Mouse (Mus musculus): ENCODE data around the gene Lzts2. TPM values are rescaled to one million over a fixed set of nuclear protein-coding genes. Genes with fewer than 3 reads are reported as not detected.

Gene Lzts2
- total and polyA plus RNA-seq, 2 experiments from 2014 or later, result 15.0 to 29.3 TPM

DNA sequence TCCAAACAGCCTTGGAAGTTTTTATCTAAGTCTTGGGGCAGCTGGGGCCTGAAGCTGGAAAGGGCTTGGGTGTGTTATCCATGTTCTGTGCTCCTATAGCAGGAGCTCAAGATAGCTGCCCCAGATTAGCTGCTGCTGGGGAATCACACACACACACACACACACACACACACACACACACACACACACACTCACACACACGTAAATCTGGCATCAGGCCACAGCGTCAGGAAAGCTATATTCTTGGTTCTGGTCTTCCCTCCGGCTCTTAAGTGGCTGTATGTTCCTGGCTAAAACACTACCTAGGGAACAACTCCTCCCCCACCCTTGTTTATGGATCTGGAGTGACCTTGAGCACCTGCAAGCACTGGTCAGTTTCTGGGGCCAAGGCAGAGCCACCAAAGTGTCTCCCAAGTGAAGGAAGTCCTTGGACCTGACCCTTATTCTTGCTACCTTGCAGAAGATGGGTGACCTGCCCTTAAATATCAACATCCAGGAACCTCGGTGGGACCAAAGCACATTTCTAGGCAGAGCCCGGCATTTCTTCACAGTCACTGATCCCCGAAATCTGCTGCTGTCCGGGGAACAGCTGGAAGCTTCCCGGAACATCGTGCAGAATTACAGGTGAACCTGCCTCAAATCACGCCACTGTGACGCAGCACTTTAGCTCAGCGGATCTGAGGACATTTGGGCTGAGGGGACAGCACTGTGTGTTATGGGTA lies 34.6 kb downstream of the Lzts2 start:
- Histone ChIP-seq H3K27ac (ENCODE audit: low read depth, low read length) (peak overlapping the region; percentile 96), H3K9ac (peak overlapping the region; percentile 61), H3K9me3 (ENCODE audit: low read length) (no peaks in the 10 kb centered on the region), H3K27me3 (ENCODE audit: insufficient read depth, low read length) (no peaks in the 10 kb centered on the region), H3K4me1 (ENCODE audit: insufficient read depth) (peaks cover 15% of the 10 kb centered on the region), H3K4me2 (ENCODE audit: low read depth) (peak overlapping the region; percentile 85), H3K4me3 (ENCODE audit: low read depth, low read length) (peak overlapping the region; percentile 67), H3K36me3 (ENCODE audit: insufficient read depth) (peaks cover 32% of the 10 kb centered on the region)
- no peak for TF ChIP-seq CTCF (IDR thresholded peaks at IDR 0.05; ENCODE audit: low read depth)
- 76% methylated on average over 12 of the region's 12 CpGs for WGBS
- no peak for ATAC-seq
- no peak for DNase-seq

DNA sequence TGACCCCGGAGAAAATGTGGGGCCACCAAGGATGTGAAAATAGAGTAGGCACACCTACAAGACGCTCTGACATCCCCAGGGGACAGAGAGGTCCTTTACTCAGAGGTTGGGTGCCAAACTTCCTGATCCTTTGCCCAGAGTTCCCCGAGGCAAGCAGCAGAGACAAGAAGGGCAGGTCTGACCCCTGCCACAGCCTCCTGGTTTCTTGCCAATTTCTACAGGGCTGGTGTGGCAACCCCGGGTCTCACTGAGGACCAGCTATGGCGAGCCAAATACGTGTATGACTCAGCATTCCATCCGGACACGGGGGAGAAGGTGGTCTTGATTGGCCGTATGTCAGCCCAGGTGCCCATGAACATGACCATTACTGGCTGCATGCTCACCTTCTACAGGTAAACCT lies 35.3 kb downstream of the Lzts2 start:
- no peaks in the 10 kb centered on the region for H3K27me3 ChIP-seq (ENCODE audit: insufficient read depth, low read length)
- no peak overlapping the region; the same call in 1 of the 2 replicates for H3K9ac ChIP-seq
- peak overlapping the region; percentile 85 for H3K4me2 ChIP-seq (ENCODE audit: low read depth)
- H3K9me3 ChIP-seq (ENCODE audit: low read length), result no peaks in the 10 kb centered on the region
- peaks cover 40% of the 10 kb centered on the region for H3K36me3 ChIP-seq (ENCODE audit: insufficient read depth)
- 74% methylated on average over 9 of the region's 9 CpGs for WGBS
- H3K27ac ChIP-seq (ENCODE audit: low read depth, low read length), result no peak overlapping the region
- no peak for DNase-seq
- H3K4me3 ChIP-seq (ENCODE audit: low read depth, low read length), result no peak overlapping the region; the same call in 1 of the 2 replicates
- TF ChIP-seq CTCF (IDR thresholded peaks at IDR 0.05; ENCODE audit: low read depth), result no peak
- ATAC-seq, result no peak
- H3K4me1 ChIP-seq (ENCODE audit: insufficient read depth), result peaks cover 15% of the 10 kb centered on the region

DNA sequence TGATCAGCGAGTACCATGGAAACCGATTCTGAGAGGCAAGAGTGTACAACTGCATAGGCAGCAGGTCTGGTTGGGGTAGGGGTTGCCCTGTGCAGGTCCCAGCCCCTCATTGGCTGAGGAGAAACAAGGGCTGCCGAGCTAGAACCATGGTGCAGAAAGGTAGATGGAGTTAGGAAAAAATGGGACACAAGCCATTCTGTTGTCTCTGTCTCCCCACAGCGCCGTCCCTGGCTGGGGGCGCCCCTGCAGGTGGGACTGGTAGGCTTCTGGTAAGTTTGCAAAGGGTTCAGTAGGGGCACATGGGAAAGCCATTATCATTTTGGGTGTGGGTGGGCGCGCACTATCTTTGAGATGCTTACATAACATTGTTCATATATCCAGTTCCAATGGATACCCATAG lies 39.2 kb downstream of the Lzts2 start:
- no peak for DNase-seq
- WGBS, result 91% methylated on average over 8 of the region's 8 CpGs
- TF ChIP-seq CTCF (IDR thresholded peaks at IDR 0.05; ENCODE audit: low read depth), result no peak

DNA sequence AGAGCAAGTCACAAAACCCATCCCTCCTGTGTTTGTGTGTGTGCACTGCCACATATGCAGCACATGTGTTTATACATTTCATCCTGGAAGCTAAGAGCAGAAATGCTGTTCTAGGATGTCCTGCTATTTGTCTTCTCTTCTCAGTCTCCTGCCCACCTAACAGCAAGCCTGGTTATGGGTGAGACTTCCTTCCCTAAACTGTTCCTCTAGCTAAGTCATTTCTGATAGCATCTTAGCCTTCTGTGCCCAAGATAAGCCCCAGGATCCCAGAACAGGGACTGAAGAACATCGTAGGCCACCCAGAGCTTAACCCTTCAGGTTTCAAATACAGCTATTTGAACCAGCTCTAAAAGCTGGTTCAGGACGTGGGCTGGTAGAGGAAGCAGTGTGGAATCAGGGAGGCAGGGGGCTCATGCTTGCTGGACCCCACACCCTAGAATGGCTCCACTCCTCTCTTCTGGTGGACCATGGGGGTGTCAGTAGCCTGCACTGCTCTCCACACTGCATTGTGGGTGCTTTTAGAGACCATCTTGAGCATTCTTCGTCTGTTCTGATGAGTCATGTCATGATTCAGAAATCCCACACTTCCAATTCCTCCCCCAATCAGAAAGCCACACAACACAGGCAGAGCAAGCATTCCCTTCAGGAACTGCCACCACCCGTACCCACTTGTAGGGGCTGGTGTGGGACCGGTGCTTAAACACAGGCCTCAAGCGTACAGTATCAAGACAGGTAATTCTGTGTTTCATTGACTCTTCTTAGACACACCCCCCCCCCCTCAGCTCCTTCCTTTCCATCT lies 40.9 kb downstream of the Lzts2 start:
- Histone ChIP-seq H3K9me3 (ENCODE audit: low read length) (no peaks in the 10 kb centered on the region), H3K9ac (no peak overlapping the region), H3K27ac (ENCODE audit: low read depth, low read length) (no peak overlapping the region), H3K4me2 (ENCODE audit: low read depth) (no peak overlapping the region), H3K36me3 (ENCODE audit: insufficient read depth) (peaks cover 49% of the 10 kb centered on the region), H3K4me3 (ENCODE audit: low read depth, low read length) (no peak overlapping the region), H3K27me3 (ENCODE audit: insufficient read depth, low read length) (no peaks in the 10 kb centered on the region), H3K4me1 (ENCODE audit: insufficient read depth) (peaks cover 13% of the 10 kb centered on the region)
- ATAC-seq (no peak), DNase-seq (no peak)
- 84% methylated on average over 6 of the region's 6 CpGs for WGBS
- TF ChIP-seq CTCF (IDR thresholded peaks at IDR 0.05; ENCODE audit: low read depth), result no peak

More for the DNA sequence above, 39.2 kb downstream of the Lzts2 start:
- H3K4me2 ChIP-seq (ENCODE audit: low read depth), result no peak overlapping the region
- no peak for ATAC-seq
- peaks cover 16% of the 10 kb centered on the region for H3K4me1 ChIP-seq (ENCODE audit: insufficient read depth)
- H3K36me3 ChIP-seq (ENCODE audit: insufficient read depth), result peaks cover 49% of the 10 kb centered on the region
- no peaks in the 10 kb centered on the region for H3K27me3 ChIP-seq (ENCODE audit: insufficient read depth, low read length)
- H3K4me3 ChIP-seq (ENCODE audit: low read depth, low read length), result no peak overlapping the region
- no peak overlapping the region for H3K27ac ChIP-seq (ENCODE audit: low read depth, low read length)
- H3K9me3 ChIP-seq (ENCODE audit: low read length), result no peaks in the 10 kb centered on the region
- H3K9ac ChIP-seq, result no peak overlapping the region

DNA sequence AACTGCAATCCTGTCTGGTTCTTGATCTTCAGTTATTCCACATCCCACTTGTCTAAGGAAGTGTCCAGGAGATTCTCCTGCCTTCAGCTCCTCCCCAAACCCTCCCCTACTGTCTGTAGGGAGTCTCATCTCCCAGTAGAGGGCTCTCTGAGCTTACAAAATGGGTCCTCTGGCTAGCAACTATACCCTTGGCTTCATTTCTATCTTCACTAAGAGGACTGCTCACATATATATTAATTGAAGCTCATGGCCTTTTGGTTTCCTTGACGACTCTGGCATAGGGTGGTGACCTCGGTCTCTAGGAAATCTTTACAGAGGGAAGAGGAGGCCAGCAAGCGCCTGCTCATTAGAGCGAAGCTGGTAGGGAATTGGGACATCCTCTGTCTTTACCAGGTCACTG lies 42.1 kb downstream of the Lzts2 start:
- ATAC-seq (no peak), DNase-seq (peak; percentile 71)
- WGBS, result 37% methylated on average over 4 of the region's 4 CpGs
- peaks cover 13% of the 10 kb centered on the region for H3K4me1 ChIP-seq (ENCODE audit: insufficient read depth)
- peaks cover 41% of the 10 kb centered on the region for H3K36me3 ChIP-seq (ENCODE audit: insufficient read depth)
- TF ChIP-seq CTCF (IDR thresholded peaks at IDR 0.05; ENCODE audit: low read depth), result peak; percentile 71
- H3K4me2 ChIP-seq (ENCODE audit: low read depth), result no peak overlapping the region
- H3K4me3 ChIP-seq (ENCODE audit: low read depth, low read length), result no peak overlapping the region
- H3K9me3 ChIP-seq (ENCODE audit: low read length), result no peaks in the 10 kb centered on the region
- H3K27me3 ChIP-seq (ENCODE audit: insufficient read depth, low read length), result no peaks in the 10 kb centered on the region
- no peak overlapping the region for H3K9ac ChIP-seq
- 0 out of 2 replicates have a peak overlapping the region, but pooled peaks have one; percentile 9 for H3K27ac ChIP-seq (ENCODE audit: low read depth, low read length)

DNA sequence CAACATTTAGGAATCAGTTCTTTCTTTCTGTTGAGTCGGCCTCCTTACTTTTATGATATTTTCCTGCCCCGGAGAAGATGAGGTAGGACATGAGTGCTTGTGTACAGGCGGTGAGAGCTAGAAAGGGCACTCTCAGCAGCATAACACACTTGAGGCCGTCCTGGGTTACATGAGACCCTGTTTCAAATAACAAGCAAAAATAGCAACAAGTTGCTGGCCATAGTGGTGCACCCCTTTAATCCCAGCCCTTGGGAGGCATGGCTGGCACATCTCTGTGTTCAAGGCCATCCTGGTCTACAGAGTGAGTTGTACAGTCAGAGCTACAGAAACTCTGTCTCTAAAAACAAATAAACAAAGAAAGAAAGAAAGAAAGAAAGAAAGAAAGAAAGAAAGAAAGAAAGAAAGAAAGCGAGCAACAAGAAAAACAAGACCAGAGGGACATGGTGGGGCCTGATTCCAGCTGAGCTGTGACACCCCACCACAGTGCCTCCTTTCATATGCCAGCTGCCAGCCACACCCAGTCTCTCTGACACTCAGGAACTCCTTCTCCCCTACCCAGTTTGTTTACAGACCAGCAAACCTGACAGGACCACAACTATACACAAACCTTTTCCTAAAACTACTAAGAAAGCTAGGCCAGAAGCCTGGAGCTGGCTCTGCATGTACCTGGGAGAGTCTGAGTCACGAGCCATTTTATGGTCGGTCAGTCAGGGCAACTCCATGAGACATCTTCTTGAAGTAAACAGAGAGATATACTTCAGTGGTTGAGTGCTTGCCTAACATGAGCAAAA lies 42.9 kb downstream of the Lzts2 start:
- DNase-seq, result no peak
- no peak for ATAC-seq
- H3K27ac ChIP-seq (ENCODE audit: low read depth, low read length), result peak overlapping the region; percentile 98
- no peak for TF ChIP-seq CTCF (IDR thresholded peaks at IDR 0.05; ENCODE audit: low read depth)
- no peaks in the 10 kb centered on the region for H3K9me3 ChIP-seq (ENCODE audit: low read length)
- peaks cover 13% of the 10 kb centered on the region for H3K4me1 ChIP-seq (ENCODE audit: insufficient read depth)
- no peaks in the 10 kb centered on the region for H3K27me3 ChIP-seq (ENCODE audit: insufficient read depth, low read length)
- 0 out of 2 replicates have a peak overlapping the region, but pooled peaks have one; percentile 64 for H3K4me3 ChIP-seq (ENCODE audit: low read depth, low read length)
- H3K36me3 ChIP-seq (ENCODE audit: insufficient read depth), result peaks cover 34% of the 10 kb centered on the region
- H3K4me2 ChIP-seq (ENCODE audit: low read depth), result peak overlapping the region; percentile 81
- H3K9ac ChIP-seq, result peak overlapping the region; percentile 88
- WGBS, result 84% methylated on average over 7 of the region's 7 CpGs

All from forebrain, postnatal 0 days (tissue).